Mouse (Mus musculus) layer of hippocampus, adult 2 months (tissue): ENCODE data around the gene Lrrc27. TPM values are rescaled to one million over a fixed set of nuclear protein-coding genes. Genes with fewer than 3 reads are reported as not detected.
A peak's percentile ranks its signal among the peaks of the same experiment; 100 is the strongest.

Source experiments
- DNase-seq, 2 experiments: peaks; one replicate each; pipeline ENCODE4 v3.0.0; 2022; ENCODE audit warnings: low spot score in 2 of 2
- H3K27ac ChIP-seq: fragments of 200-600 bp; 2 replicates; pipeline ENCODE4 v1.8.1; 2022
- H3K4me3 ChIP-seq: fragments of 200-600 bp; 2 replicates; pipeline ENCODE4 v1.8.1; 2022; ENCODE audit warnings: mild to moderate bottlenecking
- CTCF ChIP-seq: fragments of 200-600 bp; conservative IDR thresholded peaks from 2 replicates; pipeline ENCODE4 v1.8.1; 2022; ENCODE audit warnings: antibody characterized with exemption, mild to moderate bottlenecking, moderate library complexity
- total RNA-seq, 2 experiments: library from RNA; stranded (reverse); gene quantifications; 2 replicates each; pipeline ENCODE4 v1.2.3; 2021

The Lrrc27 gene
- total RNA-seq, 2 experiments from 2014 or later, result 6.8 to 6.9 TPM

- H3K27ac ChIP-seq, result peak overlapping the region; percentile 99; the same call in 1 of the 2 replicates
- H3K4me3 ChIP-seq, result no peak overlapping the region
- no peak for TF ChIP-seq CTCF
- no peak for DNase-seq
These were observed 40.2 kb downstream of the Lrrc27 start for GRCm38 (mm10) chr7:139252986-139253385.

GRCm38 (mm10) chr7:139253462-139253861, 40.7 kb downstream of the Lrrc27 start:
- no peak for DNase-seq
- H3K4me3 ChIP-seq, result no peak overlapping the region
- TF ChIP-seq CTCF, result no peak
- H3K27ac ChIP-seq, result peak overlapping the region; percentile 99; the same call in 1 of the 2 replicates

- TF ChIP-seq CTCF, result no peak
- no peak overlapping the region for H3K27ac ChIP-seq
- no peak for DNase-seq
- H3K4me3 ChIP-seq, result no peak overlapping the region
These were observed 41.8 kb downstream of the Lrrc27 start for GRCm38 (mm10) chr7:139254626-139255025.

GRCm38 (mm10) chr7:139257752-139258542, 45.2 kb downstream of the Lrrc27 start:
- TF ChIP-seq CTCF, result no peak
- Histone ChIP-seq H3K27ac (no peak overlapping the region), H3K4me3 (no peak overlapping the region)
- DNase-seq, result no peak

GRCm38 (mm10) chr7:139264337-139264736, 51.5 kb downstream of the Lrrc27 start:
- H3K27ac ChIP-seq, result peak overlapping the region; percentile 55; the same call in 1 of the 2 replicates
- no peak for DNase-seq
- no peak for TF ChIP-seq CTCF
- no peak overlapping the region for H3K4me3 ChIP-seq

- Histone ChIP-seq H3K27ac (peak overlapping the region; percentile 68; the same call in 1 of the 2 replicates), H3K4me3 (no peak overlapping the region)
- no peak for DNase-seq
- TF ChIP-seq CTCF, result no peak
These were observed 52.8 kb downstream of the Lrrc27 start for GRCm38 (mm10) chr7:139265634-139266033.

GRCm38 (mm10) chr7:139266431-139266830, 53.6 kb downstream of the Lrrc27 start:
- H3K27ac ChIP-seq, result peak overlapping the region; percentile 68
- TF ChIP-seq CTCF, result no peak

GRCm38 (mm10) chr7:139266886-139267870, 54.4 kb downstream of the Lrrc27 start:
- Histone ChIP-seq H3K27ac (peak overlapping the region; percentile 68), H3K4me3 (no peak overlapping the region)
- DNase-seq, result no peak
- TF ChIP-seq CTCF, result no peak

More at GRCm38 (mm10) chr7:139266431-139266830, 53.6 kb downstream of the Lrrc27 start:
- no peak overlapping the region for H3K4me3 ChIP-seq
- DNase-seq, result no peak

GRCm38 (mm10) chr7:139270738-139271137, 58.0 kb downstream of the Lrrc27 start:
- no peak for TF ChIP-seq CTCF
- no peak for DNase-seq
- Histone ChIP-seq H3K27ac (no peak overlapping the region), H3K4me3 (no peak overlapping the region)

- Histone ChIP-seq H3K27ac (peak overlapping the region; percentile 78), H3K4me3 (no peak overlapping the region)
- no peak for TF ChIP-seq CTCF
- DNase-seq, result peak; percentile 57 to 66
These were observed 59.1 kb downstream of the Lrrc27 start for GRCm38 (mm10) chr7:139271871-139272270.

GRCm38 (mm10) chr7:139272639-139273396, 60.0 kb downstream of the Lrrc27 start:
- Histone ChIP-seq H3K27ac (peak overlapping the region; percentile 77), H3K4me3 (no peak overlapping the region)
- no peak for TF ChIP-seq CTCF
- peak; percentile 39 to 44 for DNase-seq

- no peak for DNase-seq
- no peak for TF ChIP-seq CTCF
- H3K27ac ChIP-seq, result peak overlapping the region; percentile 48; the same call in 1 of the 2 replicates
- H3K4me3 ChIP-seq, result no peak overlapping the region
These were observed 60.6 kb downstream of the Lrrc27 start for GRCm38 (mm10) chr7:139273397-139273719.
